Mouse (Mus musculus) heart, adult 2 months (tissue): ENCODE data around the gene Pi4k2a. TPM values are rescaled to one million over a fixed set of nuclear protein-coding genes. Genes with fewer than 3 reads are reported as not detected.

ENCODE experiments used
- DNase-seq, 2 experiments: peaks; one replicate each; pipeline ENCODE4 v3.0.0; 2021
- H3K27ac ChIP-seq: fragments of 200-600 bp; 2 replicates; pipeline ENCODE4 v1.8.1; 2022
- H3K27me3 ChIP-seq: fragments of 200-500 bp; 2 replicates; pipeline ENCODE4 v1.6.1; 2012; ENCODE audit warnings: mild to moderate bottlenecking, low read length, inconsistent platforms, mixed read lengths; ENCODE audit not compliant: control insufficient read depth, insufficient read depth
- H3K36me3 ChIP-seq: fragments of 200-500 bp; 2 replicates; pipeline ENCODE4 v1.6.1; 2012; ENCODE audit warnings: low read length, inconsistent platforms; ENCODE audit not compliant: control insufficient read depth, insufficient read depth
- H3K4me1 ChIP-seq: fragments of 200-500 bp; 2 replicates; pipeline ENCODE4 v1.6.1; 2011; ENCODE audit warnings: low read length; ENCODE audit not compliant: control insufficient read depth, insufficient read depth
- H3K4me3 ChIP-seq: fragments of 200-600 bp; 2 replicates; pipeline ENCODE4 v1.8.1; 2022
- H3K79me2 ChIP-seq: fragments of 200-500 bp; replicated peaks from 2 replicates; pipeline ENCODE4 v1.6.1; 2012; ENCODE audit warnings: mild to moderate bottlenecking, inconsistent platforms, low read length, moderate library complexity, mixed read lengths; ENCODE audit not compliant: control insufficient read depth, insufficient read depth
- H3K9ac ChIP-seq: fragments of 200-500 bp; 2 replicates; pipeline ENCODE4 v1.6.1; 2012; ENCODE audit warnings: low read depth, mild to moderate bottlenecking, control low read depth, inconsistent platforms, low read length, mixed read lengths
- CTCF ChIP-seq: fragments of 200-600 bp; IDR thresholded peaks from 2 replicates; pipeline ENCODE4 v1.8.1; 2022; ENCODE audit warnings: antibody characterized with exemption, mild to moderate bottlenecking, moderate library complexity
- EP300 ChIP-seq: fragments of 200-500 bp; IDR thresholded peaks from 2 replicates; pipeline ENCODE4 v1.6.1; 2011; ENCODE audit warnings: low read depth, low read length, control low read depth; ENCODE audit not compliant: insufficient read depth
- POLR2A ChIP-seq: fragments of 200-500 bp; IDR thresholded peaks from 2 replicates; pipeline ENCODE4 v1.6.1; 2011; ENCODE audit warnings: mild to moderate bottlenecking, low read depth, low read length, control low read depth; ENCODE audit not compliant: insufficient read depth
- WGBS: fragments of 180-500 bp; shearing (Covaris S2); methylation state at CpG from one replicate; pipeline ENCODE4 v1.1.7; 2018; 5-methylcytosine and 5-hydroxymethylcytosine counted together
- intact Hi-C: fragments of 180-260 bp; cut with DNase I; formaldehyde crosslinking; loops from one replicate; pipeline ENCODE4 v1.15.1; 2025
- polyA plus RNA-seq: library from polyadenylated mRNA; depleted of rRNA; stranded (reverse); fragments of >200 nt; gene quantifications from 2 replicates; pipeline ENCODE4 v1.2.3, GENCODE M21; 2012
- total RNA-seq, 2 experiments: library from RNA; stranded (reverse); gene quantifications; 2 replicates each; pipeline ENCODE4 v1.2.3; 2021

Pi4k2a gene
- total and polyA plus RNA-seq, 3 experiments = 15.1 to 21.3 (median 18.2) TPM

- Histone ChIP-seq H3K4me3 (peak overlapping the region; percentile 41), H3K9ac (peak overlapping the region; percentile 17), H3K4me1 (peaks cover 3% of the 10 kb centered on the region), H3K79me2 (no peaks in the 10 kb centered on the region), H3K27ac (no peak overlapping the region), H3K36me3 (no peaks in the 10 kb centered on the region), H3K27me3 (peaks cover 4% of the 10 kb centered on the region)
- TF ChIP-seq CTCF = no peak
- TF ChIP-seq EP300 = no peak
- TF ChIP-seq POLR2A = no peak
- 15% methylated on average over 10 of the region's 10 CpGs for WGBS
- DNase-seq = no peak
- intact Hi-C loops = loop anchor here (5.0 kb wide), 2 partner anchors 103 to 153 kb away; partner anchors contain the start of genes Exosc1, Mms19, Ubtd1 and Zdhhc16
Observed at GRCm38 (mm10) chr19:42085690-42086089, 4.6 kb upstream of the Pi4k2a start.

GRCm38 (mm10) chr19:42086166-42086565 lies 4.1 kb upstream of the Pi4k2a start, which contains the start of gene Morn4:
Gene Morn4, minus strand, starts transcription at chr19:42086357.
- intact Hi-C loops = loop anchor here (5.0 kb wide), 2 partner anchors 104 to 154 kb away; partner anchors contain the start of genes Exosc1, Mms19, Ubtd1 and Zdhhc16
- H3K4me3 ChIP-seq = peak within 1 kb of the TSS; percentile 41
- H3K9ac ChIP-seq = peak within 1 kb of the TSS; percentile 17
- H3K27ac ChIP-seq = no peak within 1 kb of the TSS
- 3% methylated on average over 21 of the region's 21 CpGs for WGBS
- peak; percentile 56 to 59 for DNase-seq
- peaks cover 4% of the 10 kb centered on the region for H3K27me3 ChIP-seq
- H3K79me2 ChIP-seq = no peaks in the 10 kb centered on the region
- H3K36me3 ChIP-seq = no peaks in the 10 kb centered on the region
- TF ChIP-seq CTCF (no peak), EP300 (no peak), POLR2A (no peak)
- H3K4me1 ChIP-seq = peaks cover 3% of the 10 kb centered on the region

GRCm38 (mm10) chr19:42089103-42089747 lies 1.0 kb upstream of the Pi4k2a start:
- peaks cover 4% of the 10 kb centered on the region for H3K27me3 ChIP-seq
- TF ChIP-seq POLR2A = peak; percentile 56; the same call in 1 of the 2 replicates
- no peak for TF ChIP-seq CTCF
- peak overlapping the region; percentile 85 for H3K27ac ChIP-seq
- intact Hi-C loops = loop anchor here (5.0 kb wide), 2 partner anchors 107 to 157 kb away; partner anchors contain the start of genes Exosc1, Mms19, Ubtd1 and Zdhhc16
- WGBS = 11% methylated on average over 14 of the region's 14 CpGs
- DNase-seq = peak; percentile 59 to 80
- peak overlapping the region; percentile 41; the same call in 1 of the 2 replicates for H3K9ac ChIP-seq
- H3K4me1 ChIP-seq = peaks cover 6% of the 10 kb centered on the region
- peak overlapping the region; percentile 56 for H3K4me3 ChIP-seq
- H3K79me2 ChIP-seq = no peaks in the 10 kb centered on the region
- H3K36me3 ChIP-seq = no peaks in the 10 kb centered on the region

- peaks cover 6% of the 10 kb centered on the region for H3K4me1 ChIP-seq
- peaks cover 4% of the 10 kb centered on the region for H3K27me3 ChIP-seq
- no peaks in the 10 kb centered on the region for H3K79me2 ChIP-seq
- DNase-seq = no peak
- WGBS = under 1% methylated on average over 48 of the region's 52 CpGs
- H3K4me3 ChIP-seq = peak overlapping the region; percentile 64
- H3K27ac ChIP-seq = peak overlapping the region; percentile 86
- intact Hi-C loops = loop anchor here (2.0 to 5.0 kb wide), 3 partner anchors 36 to 178 kb away; partner anchors contain the start of genes Marveld1 and Pgam1
- peak overlapping the region; percentile 89 for H3K9ac ChIP-seq
- H3K36me3 ChIP-seq = no peaks in the 10 kb centered on the region
- TF ChIP-seq POLR2A (no peak), EP300 (no peak), CTCF (no peak)
Observed at GRCm38 (mm10) chr19:42090637-42091141, 419 bp downstream of the Pi4k2a start.

GRCm38 (mm10) chr19:42099406-42099805 lies 9.1 kb downstream of the Pi4k2a start:
- DNase-seq = no peak
- no peak overlapping the region for H3K27ac ChIP-seq
- H3K36me3 ChIP-seq = no peaks in the 10 kb centered on the region
- 0 out of 2 replicates have a peak, but pooled peaks cover 2% of the 10 kb centered on the region for H3K79me2 ChIP-seq
- 64% methylated on average over 3 of the region's 3 CpGs for WGBS
- no peaks in the 10 kb centered on the region; the same call in 1 of the 2 replicates for H3K4me1 ChIP-seq
- no peak for TF ChIP-seq POLR2A
- TF ChIP-seq CTCF = no peak
- no peak for TF ChIP-seq EP300
- intact Hi-C loops = no loop called here
- no peak overlapping the region for H3K4me3 ChIP-seq
- H3K9ac ChIP-seq = no peak overlapping the region
- H3K27me3 ChIP-seq = no peaks in the 10 kb centered on the region

- Histone ChIP-seq H3K27ac (no peak overlapping the region), H3K4me1 (no peaks in the 10 kb centered on the region; the same call in 1 of the 2 replicates), H3K9ac (no peak overlapping the region), H3K79me2 (0 out of 2 replicates have a peak, but pooled peaks cover 2% of the 10 kb centered on the region), H3K27me3 (no peaks in the 10 kb centered on the region), H3K36me3 (no peaks in the 10 kb centered on the region), H3K4me3 (no peak overlapping the region)
- no peak for DNase-seq
- intact Hi-C loops = no loop called here
- WGBS = 94% methylated on average over 9 of the region's 9 CpGs
- TF ChIP-seq POLR2A (no peak), EP300 (no peak), CTCF (no peak)
Observed at GRCm38 (mm10) chr19:42104681-42105080, 14.4 kb downstream of the Pi4k2a start.
